Mouse (Mus musculus) CH12.LX (cell line): ENCODE measurements around the gene Ensa.

Source experiments
- CHD1 ChIP-seq: IDR thresholded peaks from 2 replicates; pipeline ENCODE4 v1.6.1; 2012; ENCODE audit warnings: low read depth, low read length, improper control_type of control experiment, inconsistent platforms
- CHD2 ChIP-seq: IDR thresholded peaks from 2 replicates; pipeline ENCODE4 v1.6.1; 2011; ENCODE audit warnings: low read length, improper control_type of control experiment
- CTCF ChIP-seq, 2 experiments: IDR thresholded peaks in 1 of 2; conservative IDR thresholded peaks in 1 of 2; 2 replicates each; pipeline ENCODE4 v1.5.1; 2011 to 2012; ENCODE audit warnings: low read depth in 2 of 2, low read length in 2 of 2, improper control_type of control experiment in 1 of 2, inconsistent platforms in 1 of 2, mild to moderate bottlenecking in 1 of 2, moderate library complexity in 1 of 2
- E2F4 ChIP-seq: IDR thresholded peaks from 2 replicates; pipeline ENCODE4 v1.6.1; 2011; ENCODE audit warnings: low read depth, low read length, improper control_type of control experiment; ENCODE audit not compliant: insufficient replicate concordance
- EP300 ChIP-seq: IDR thresholded peaks from 2 replicates; pipeline ENCODE4 v1.6.1; 2011; ENCODE audit warnings: low read length, improper control_type of control experiment
- ETS1 ChIP-seq: conservative IDR thresholded peaks from 2 replicates; pipeline ENCODE4 v1.6.1; 2012; ENCODE audit warnings: low read depth, mild to moderate bottlenecking, inconsistent platforms, low read length, improper control_type of control experiment, moderate library complexity
- KAT2A ChIP-seq: IDR thresholded peaks from 2 replicates; pipeline ENCODE4 v1.6.1; 2012; ENCODE audit warnings: low read length, improper control_type of control experiment, inconsistent platforms; ENCODE audit not compliant: insufficient replicate concordance
- MAZ ChIP-seq: IDR thresholded peaks from 2 replicates; pipeline ENCODE4 v1.6.1; 2012; ENCODE audit warnings: low read depth, mild to moderate bottlenecking, inconsistent platforms, low read length, improper control_type of control experiment, moderate library complexity
- NELFE ChIP-seq: IDR thresholded peaks from 2 replicates; pipeline ENCODE4 v1.6.1; 2011; ENCODE audit warnings: low read depth, low read length, improper control_type of control experiment
- NRF1 ChIP-seq: IDR thresholded peaks from 2 replicates; pipeline ENCODE4 v1.6.1; 2014; ENCODE audit warnings: low read depth, mild to moderate bottlenecking, inconsistent platforms, low read length, improper control_type of control experiment, moderate library complexity
- TCF12 ChIP-seq: IDR thresholded peaks from 2 replicates; pipeline ENCODE4 v1.6.1; 2014; ENCODE audit warnings: low read depth, mild to moderate bottlenecking, inconsistent platforms, low read length, improper control_type of control experiment
- USF1 ChIP-seq: IDR thresholded peaks from 2 replicates; pipeline ENCODE4 v1.6.1; 2014; ENCODE audit warnings: low read depth, mild to moderate bottlenecking, inconsistent platforms, low read length, improper control_type of control experiment
- ZC3H11A ChIP-seq: IDR thresholded peaks from 2 replicates; pipeline ENCODE4 v1.6.1; 2012; ENCODE audit warnings: low read depth, mild to moderate bottlenecking, inconsistent platforms, low read length, improper control_type of control experiment

DNA sequence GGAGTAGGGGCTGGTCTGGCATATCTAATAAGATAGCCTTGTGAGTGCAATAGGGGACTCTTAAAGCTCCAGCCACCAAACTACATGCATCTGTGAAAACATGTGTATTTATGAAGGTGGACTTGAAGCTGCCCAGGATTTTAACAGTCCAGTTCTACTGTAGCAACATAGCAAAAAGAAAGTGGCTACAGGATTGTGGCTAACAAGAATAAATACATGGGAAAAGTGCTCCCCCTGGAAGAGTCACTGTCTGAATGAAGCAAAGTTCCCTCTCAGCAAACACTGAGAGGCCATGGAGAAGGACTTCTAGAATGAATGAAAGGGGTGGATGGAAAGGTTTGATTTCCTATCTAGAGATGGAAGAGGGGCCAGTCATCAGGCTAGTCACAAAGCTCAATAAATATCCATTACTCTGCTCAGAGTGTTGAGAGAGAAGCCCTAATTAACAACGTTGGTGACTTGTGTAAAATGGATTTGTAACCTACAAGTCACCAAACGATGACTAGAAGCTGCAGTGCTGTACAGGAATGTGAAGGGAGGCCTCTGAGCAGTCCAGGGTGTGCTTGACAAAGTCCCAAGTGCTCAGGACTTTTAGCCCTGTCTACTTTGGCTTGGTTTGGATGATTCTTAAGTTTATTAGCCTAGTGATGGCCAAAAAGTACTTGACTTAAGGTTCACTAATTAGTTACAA lies 36.1 kb downstream of the Ensa start:
- peak in 1 of 2 experiments; percentile 1; a peak in 1 of 4 replicates for TF ChIP-seq CTCF (conservative IDR thresholded peaks at IDR 0.05 in 1 of 2, IDR thresholded peaks at IDR 0.05 in 1 of 2; ENCODE audit: low read depth in 2 of 2, low read length in 2 of 2)
- TF ChIP-seq EP300, result no peak
- no peak for TF ChIP-seq USF1
- no peak for TF ChIP-seq NRF1
- no peak for TF ChIP-seq ZC3H11A
- 0 out of 2 replicates have a peak, but pooled peaks have one; percentile 16 for TF ChIP-seq CHD2
- no peak for TF ChIP-seq MAZ
- no peak for TF ChIP-seq KAT2A
- TF ChIP-seq ETS1, result peak; percentile 9; the same call in 1 of the 2 replicates
- no peak for TF ChIP-seq NELFE
- no peak for TF ChIP-seq E2F4
- no peak for TF ChIP-seq TCF12
- TF ChIP-seq CHD1, result no peak; the same call in 1 of the 2 replicates
